Mouse (Mus musculus): ENCODE measurements around the gene Dph2.

The Dph2 gene

DNA sequence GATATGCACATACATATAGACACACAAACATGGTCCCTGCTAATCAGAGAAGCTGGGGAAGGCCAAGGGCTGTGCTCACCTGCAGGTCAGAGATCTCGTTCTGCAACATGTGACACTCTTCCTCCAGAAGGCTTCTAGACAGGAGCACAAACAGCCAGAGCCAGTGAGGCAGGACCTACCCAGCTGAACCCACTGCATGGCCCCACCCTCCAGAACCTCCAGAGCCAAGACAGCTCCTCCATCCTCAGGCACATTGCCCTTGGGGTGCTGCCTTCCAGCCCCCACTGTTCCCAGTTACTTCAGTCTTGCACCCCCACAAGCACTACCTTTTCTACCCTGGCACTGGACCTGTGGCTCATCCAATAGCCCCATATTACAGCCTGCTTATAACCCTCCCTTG lies 21.4 kb downstream of the Dph2 start:
- no peak for DNase-seq

DNA sequence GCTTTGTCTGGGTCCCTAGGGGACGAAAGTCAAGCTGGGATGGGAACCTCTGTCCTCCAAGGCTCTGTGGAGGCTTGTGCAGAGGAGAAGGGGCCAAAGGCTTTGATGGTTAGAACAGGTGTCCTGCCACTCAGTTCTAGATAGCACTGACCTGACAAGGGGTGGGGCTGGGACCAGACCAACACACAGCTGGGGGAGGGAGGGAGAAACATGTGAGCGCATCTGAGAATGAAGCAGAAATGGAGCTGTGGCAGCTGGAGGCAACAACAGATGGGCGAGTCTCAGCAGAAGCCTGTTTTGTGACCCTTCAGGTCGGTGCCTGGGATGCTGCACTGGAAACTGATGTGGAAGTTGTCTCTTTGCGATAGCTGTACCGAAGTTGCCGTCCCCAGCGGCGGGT lies 22.5 kb downstream of the Dph2 start:
- no peak for DNase-seq

- no peak for DNase-seq
Measured at GRCm38 (mm10) chr4:117867823-117868222, 24.0 kb downstream of the Dph2 start.

DNA sequence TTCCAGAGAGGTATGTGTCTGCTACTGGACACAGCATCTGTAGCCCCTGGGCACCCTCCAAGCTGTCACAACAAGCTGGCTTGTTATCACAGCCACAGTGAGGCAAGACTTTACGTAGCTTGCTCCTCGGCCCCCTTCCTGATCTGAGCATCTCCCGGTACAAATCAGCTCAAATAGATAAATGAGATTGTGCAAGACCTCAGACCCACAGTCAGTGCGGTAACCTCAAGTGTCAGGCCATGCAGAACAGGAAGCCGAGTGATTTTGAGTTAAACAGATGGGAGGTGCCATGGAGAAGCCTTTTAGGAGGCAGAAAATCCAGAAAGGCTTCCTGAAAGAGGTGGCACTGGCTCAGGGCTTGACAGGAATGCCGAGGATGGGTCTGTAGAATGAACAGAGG lies 24.8 kb downstream of the Dph2 start:
- no peak for DNase-seq

GRCm38 (mm10) chr4:117866083-117866482 lies 25.7 kb downstream of the Dph2 start:
- peak; percentile 34 for DNase-seq

- DNase-seq = no peak
Measured at GRCm38 (mm10) chr4:117862823-117863222, 29.0 kb downstream of the Dph2 start.

DNA sequence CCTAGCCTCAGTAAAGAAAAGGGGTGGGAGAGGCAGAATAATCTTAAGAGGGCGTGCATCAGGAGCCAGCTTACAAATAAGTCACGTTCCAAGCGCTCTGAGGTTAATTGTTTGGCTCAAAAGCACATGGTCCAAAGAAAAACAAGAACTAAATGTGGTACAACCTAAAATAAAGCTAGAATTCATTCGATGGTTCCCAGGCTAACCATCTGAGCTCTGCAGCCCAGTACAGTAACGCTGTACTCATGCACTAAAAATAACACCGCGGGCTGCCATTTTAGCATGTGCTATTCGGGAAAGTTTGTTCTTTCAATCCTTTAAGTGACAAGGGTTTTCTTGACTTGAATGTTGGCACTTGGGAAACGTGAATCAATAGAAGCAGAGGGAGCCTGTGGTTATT lies 31.3 kb downstream of the Dph2 start:
- no peak for DNase-seq

DNA sequence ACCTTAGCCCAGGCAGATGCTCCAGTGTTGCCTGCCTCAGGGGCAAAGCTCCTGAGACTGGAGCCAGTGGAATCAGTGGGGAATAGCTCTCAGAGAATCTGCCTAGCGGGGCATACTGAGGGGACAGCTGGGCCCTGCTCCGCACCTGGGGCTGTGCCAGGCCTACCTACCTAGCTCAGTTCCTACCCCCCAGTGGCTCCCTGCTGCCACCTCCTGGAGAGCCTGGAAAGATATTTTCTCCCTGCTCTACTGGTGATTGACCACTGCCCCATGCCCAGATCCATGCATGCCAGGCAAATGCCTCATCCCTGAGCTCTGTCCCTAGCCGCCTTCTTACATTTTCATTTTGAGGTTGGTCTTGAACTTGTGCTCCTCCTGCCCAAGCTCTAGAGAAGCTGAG lies 33.0 kb downstream of the Dph2 start:
- peak; percentile 65 for DNase-seq

- no peak for DNase-seq
Measured at GRCm38 (mm10) chr4:117855146-117855545, 36.7 kb downstream of the Dph2 start.

- no peak for DNase-seq
Measured at GRCm38 (mm10) chr4:117852152-117852868, 39.5 kb downstream of the Dph2 start.

GRCm38 (mm10) chr4:117850871-117851270 lies 41.0 kb downstream of the Dph2 start:
- DNase-seq = no peak

GRCm38 (mm10) chr4:117850176-117850575 lies 41.7 kb downstream of the Dph2 start:
- DNase-seq = no peak

DNA sequence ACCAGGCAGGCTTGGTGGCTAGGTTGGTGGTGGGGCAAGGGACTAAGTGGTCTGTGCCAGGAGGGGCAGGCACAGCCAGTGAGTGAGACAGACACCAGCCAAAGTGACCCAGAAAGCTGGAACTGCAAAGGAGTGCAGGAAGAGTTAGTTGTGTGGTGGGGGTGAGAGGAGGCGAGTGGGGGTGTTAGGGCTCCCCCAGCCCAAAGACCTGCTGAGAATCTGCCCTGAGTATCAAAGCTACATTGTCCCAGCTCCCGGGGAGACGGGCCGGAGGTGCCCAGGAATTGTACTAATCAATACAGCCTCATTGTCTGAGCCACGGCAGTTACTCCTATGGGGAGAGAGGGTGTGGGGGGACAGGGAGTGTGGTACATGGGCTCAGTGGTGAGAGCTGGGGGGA lies 42.3 kb downstream of the Dph2 start:
- DNase-seq = peak; percentile 42

GRCm38 (mm10) chr4:117849063-117849462 lies 42.8 kb downstream of the Dph2 start:
- no peak for DNase-seq

DNA sequence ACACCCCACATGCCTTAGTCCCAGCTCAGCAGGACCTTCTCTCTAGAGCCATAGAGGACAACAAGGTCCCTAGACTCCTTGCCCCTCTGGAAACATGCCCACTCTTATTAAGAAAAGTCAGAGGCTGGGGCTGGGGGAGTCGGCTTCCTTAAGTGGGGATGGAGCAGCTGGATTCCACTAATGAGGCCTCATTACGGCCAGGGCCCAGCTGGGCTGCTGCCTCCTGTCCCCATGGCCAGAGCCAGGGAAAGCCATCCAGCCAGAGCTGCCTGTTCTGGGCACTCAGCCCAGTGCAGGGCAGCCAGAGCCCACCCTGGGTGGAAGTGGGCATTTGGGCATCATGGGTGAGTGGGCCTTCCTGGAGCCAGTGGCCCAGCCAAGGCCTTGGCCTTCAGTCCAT lies 44.8 kb downstream of the Dph2 start:
- DNase-seq = peak; percentile 54

DNA sequence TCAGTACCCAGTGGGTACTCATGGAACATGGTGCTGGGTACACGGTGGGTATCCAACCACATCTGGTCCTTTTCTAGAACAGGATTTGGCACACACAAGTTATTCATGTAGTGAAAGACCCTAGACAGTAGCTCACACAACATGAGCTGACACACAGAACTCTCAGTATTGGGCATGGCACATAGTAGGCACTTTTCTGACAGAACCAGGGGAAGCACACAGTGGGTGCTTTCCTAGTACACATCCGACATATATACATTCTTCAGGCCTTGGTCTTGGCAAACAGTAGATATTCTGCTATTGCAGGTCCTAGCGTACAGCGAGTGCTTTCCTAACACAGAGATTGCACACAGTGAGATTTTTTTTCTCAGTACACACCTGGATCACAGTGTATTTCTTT lies 45.6 kb downstream of the Dph2 start:
- no peak for DNase-seq

DNA sequence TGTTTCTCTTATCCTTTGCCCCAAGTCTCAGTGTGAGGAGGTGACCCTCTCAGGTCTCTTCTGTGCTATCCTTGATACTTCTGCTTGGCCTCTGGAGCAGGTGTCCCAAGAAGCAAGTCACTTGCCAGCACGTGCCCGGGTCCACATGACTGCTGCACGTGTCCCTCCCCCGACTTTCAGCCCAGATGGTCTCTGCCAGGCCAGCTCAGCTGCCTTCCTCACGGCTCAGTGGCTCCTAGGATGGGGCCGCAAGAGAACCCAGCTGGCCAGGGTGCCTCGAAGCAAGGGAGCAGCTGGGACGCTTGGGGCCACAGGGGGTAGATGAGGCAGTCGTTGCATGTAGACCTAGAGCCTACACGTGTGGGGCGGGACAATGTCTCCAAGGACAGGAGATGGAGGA lies 46.5 kb downstream of the Dph2 start:
- DNase-seq = peak; percentile 19

GRCm38 (mm10) chr4:117844467-117844866 lies 47.4 kb downstream of the Dph2 start:
- no peak for DNase-seq

GRCm38 (mm10) chr4:117843101-117843500 lies 48.7 kb downstream of the Dph2 start:
- DNase-seq = no peak

DNA sequence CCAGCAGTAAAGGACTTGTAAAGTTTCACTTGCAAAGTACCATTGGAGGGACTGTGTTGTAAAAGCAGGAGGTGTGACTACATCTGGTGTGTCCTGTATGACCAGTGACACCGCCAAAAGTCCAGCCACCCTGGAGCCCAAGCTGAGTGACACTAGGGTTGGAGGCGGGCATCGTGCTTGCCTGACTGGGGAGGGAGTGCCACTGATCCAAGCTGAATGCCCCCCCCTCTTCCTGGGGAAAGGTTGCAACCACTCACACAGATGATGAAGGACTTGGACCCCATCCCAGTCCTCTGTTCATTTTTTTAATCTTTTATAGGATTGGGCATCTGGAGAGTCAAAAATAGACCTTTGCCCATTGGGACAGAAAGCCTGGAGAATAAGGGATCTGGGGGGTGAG lies 50.3 kb downstream of the Dph2 start:
- no peak for DNase-seq

DNA sequence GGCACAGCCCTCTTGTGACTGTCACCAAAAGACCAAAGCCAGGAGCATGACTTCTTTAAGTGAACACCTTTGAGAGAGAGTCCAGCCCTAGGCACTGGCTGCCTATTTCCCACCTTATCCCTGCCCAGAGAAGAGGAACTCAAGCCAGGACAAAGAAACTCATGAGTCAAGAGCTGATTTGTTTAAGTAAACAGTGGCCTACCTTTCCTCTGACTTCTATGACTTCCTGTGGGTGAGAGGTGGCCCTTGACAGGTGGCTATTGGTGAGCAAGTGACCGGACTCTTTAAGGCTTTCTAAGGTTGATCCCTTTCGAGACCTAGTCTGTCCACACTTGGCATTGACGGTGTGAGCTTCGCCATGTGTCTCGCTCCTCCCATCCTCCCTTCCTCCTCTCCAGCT lies 51.0 kb downstream of the Dph2 start:
- DNase-seq = no peak

- DNase-seq = no peak
Measured at GRCm38 (mm10) chr4:117839366-117839765, 52.5 kb downstream of the Dph2 start.

All from cerebellum, adult 11-12 months (tissue).